Mouse (Mus musculus): ENCODE data around the gene Casq2.

GRCm38 (mm10) chr3:102103811-102104565 is 17.8 kb downstream of the Casq2 start:
- no peak for TF ChIP-seq POLR2A (IDR thresholded peaks at IDR 0.05; ENCODE audit: borderline replicate concordance, insufficient read depth, low read length)
- TF ChIP-seq CTCF (IDR thresholded peaks at IDR 0.05; ENCODE audit: borderline replicate concordance, insufficient read depth, low read depth, low read length) = no peak
